Mouse (Mus musculus) lung, embryonic 16.5 days (tissue): Measurements from ENCODE around the gene Crybb2. TPM values are rescaled to one million over a fixed set of nuclear protein-coding genes. Genes with fewer than 3 reads are reported as not detected.

Experiments
- ATAC-seq: fragments of 200-750 bp; cut with Nextera tagmentation; 2 replicates; pipeline ENCODE4 v1.8.0; 2017; ENCODE audit warnings: low read depth, mild to moderate bottlenecking, moderate library complexity
- H3K27ac ChIP-seq: fragments of 300-500 bp; sonication (generic); 2 replicates; pipeline ENCODE4 v1.5.1; 2014; ENCODE audit warnings: mild to moderate bottlenecking, control low read depth, low read length
- H3K27me3 ChIP-seq: fragments of 300-500 bp; sonication (generic); 2 replicates; pipeline ENCODE4 v1.6.1; 2014; ENCODE audit warnings: low read depth, low read length, mixed read lengths; ENCODE audit not compliant: control insufficient read depth, insufficient read depth
- H3K36me3 ChIP-seq: fragments of 300-500 bp; sonication (generic); 2 replicates; pipeline ENCODE4 v1.6.1; 2014; ENCODE audit warnings: low read length; ENCODE audit not compliant: control insufficient read depth, insufficient read depth
- H3K4me1 ChIP-seq: fragments of 300-500 bp; sonication (generic); replicated peaks from 2 replicates; pipeline ENCODE4 v1.6.1; 2014; ENCODE audit warnings: low read length, mixed read lengths; ENCODE audit not compliant: control insufficient read depth, insufficient read depth
- H3K4me2 ChIP-seq: fragments of 300-500 bp; sonication (generic); 2 replicates; pipeline ENCODE4 v1.6.1; 2014; ENCODE audit warnings: low read depth, low read length, control low read depth
- H3K4me3 ChIP-seq: fragments of 300-500 bp; sonication (generic); 2 replicates; pipeline ENCODE4 v1.5.1; 2014; ENCODE audit warnings: mild to moderate bottlenecking, low read length, control low read depth
- H3K9ac ChIP-seq: fragments of 300-500 bp; sonication (generic); 2 replicates; pipeline ENCODE4 v1.6.1; 2014; ENCODE audit warnings: low read length, control low read depth
- H3K9me3 ChIP-seq: fragments of 300-500 bp; sonication (generic); 2 replicates; pipeline ENCODE4 v1.6.1; 2016; ENCODE audit warnings: low read length; ENCODE audit not compliant: control insufficient read depth
- WGBS: fragments of 180-500 bp; shearing (Covaris S2); extraction: QIAGEN DNeasy Blood & Tissue Kit; methylation state at CpG from one replicate; pipeline ENCODE4 v1.1.7; 2014; 5-methylcytosine and 5-hydroxymethylcytosine counted together
- polyA plus RNA-seq: library from polyadenylated mRNA; unstranded; fragments of >200 nt; fragmentation: Nextera tagmentation; extraction: Ambion mirVana; gene quantifications from 2 replicates; pipeline ENCODE4 v1.2.1, GENCODE M21; 2015

Crybb2 gene
- polyA plus RNA-seq, 1 experiment from 2014 or later, result not detected

DNA sequence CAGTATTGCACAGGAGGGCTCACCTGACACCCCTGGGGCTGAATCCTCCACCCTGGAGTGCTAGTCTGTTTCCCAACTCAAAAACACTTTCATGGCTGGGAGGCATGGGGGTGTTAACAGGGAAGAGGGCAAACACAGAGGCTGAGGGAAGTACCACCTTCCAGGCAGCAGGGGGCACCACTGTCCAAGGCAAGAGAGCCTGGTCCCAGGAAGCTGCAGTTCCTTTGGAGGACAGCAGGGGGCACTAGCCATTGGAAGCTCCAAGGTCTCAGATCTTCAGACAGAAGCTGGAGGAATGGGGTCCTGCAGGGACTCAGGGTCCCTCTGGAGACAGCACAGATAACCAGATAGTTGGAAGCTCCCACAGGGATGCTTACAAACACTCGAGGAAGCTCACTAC, 29.6 kb upstream of the Crybb2 start:
- 6% methylated on average over 1 of the region's 1 CpGs for WGBS
- Histone ChIP-seq H3K36me3 (peaks cover 3% of the 10 kb centered on the region; the same call in 1 of the 2 replicates), H3K4me3 (no peak overlapping the region), H3K4me2 (no peak overlapping the region), H3K27me3 (no peaks in the 10 kb centered on the region), H3K4me1 (no peaks in the 10 kb centered on the region; the same call in 1 of the 2 replicates), H3K27ac (no peak overlapping the region), H3K9me3 (no peaks in the 10 kb centered on the region), H3K9ac (no peak overlapping the region)
- peak; percentile 29; the same call in 1 of the 2 replicates for ATAC-seq

DNA sequence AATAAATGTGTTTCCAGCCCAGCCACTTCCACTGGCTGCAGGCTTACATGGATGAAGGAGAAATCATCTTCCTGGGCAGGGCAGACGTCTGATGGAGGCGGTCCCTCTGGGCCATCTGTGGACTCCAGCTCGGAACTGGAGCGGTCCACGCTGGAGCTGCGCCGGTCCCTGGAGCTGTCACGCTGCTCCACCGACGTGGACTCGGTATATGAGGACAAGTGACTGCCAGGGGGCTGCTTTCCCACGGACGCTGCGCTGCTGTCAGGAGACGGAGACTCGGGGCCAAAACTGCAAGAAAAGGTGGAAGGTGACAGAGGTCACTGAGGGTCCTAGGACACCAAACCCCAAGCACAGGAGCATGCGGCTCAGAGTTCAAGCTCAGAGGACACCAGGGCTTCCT, 27.6 kb upstream of the Crybb2 start:
- Histone ChIP-seq H3K27ac (no peak overlapping the region), H3K27me3 (no peaks in the 10 kb centered on the region), H3K4me3 (no peak overlapping the region), H3K9me3 (no peaks in the 10 kb centered on the region), H3K4me2 (no peak overlapping the region), H3K9ac (no peak overlapping the region), H3K4me1 (no peaks in the 10 kb centered on the region), H3K36me3 (peaks cover 3% of the 10 kb centered on the region; the same call in 1 of the 2 replicates)
- WGBS, result 89% methylated on average over 17 of the region's 17 CpGs
- no peak for ATAC-seq

DNA sequence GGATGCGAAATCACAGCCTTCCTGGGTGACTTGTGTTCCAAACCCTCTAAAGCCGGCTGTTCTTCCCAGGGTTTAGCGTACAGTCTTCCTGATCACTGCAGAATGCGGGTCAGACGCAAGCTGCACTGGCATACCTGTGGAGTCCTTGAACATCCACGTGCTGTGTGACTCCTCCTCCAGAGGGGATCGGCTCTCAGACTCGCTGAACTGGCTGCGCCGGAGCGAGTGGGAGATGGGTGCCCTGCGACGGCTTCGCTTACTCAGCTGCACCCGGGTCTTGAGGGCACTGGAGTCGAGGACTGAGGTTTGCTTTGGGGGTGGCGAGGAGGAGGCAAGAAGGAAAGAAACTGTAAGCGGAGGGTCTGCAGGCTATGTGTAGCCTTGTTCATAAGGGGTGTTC, 25.5 kb upstream of the Crybb2 start:
- Histone ChIP-seq H3K4me3 (no peak overlapping the region), H3K4me2 (no peak overlapping the region), H3K27me3 (no peaks in the 10 kb centered on the region), H3K27ac (no peak overlapping the region), H3K4me1 (no peaks in the 10 kb centered on the region), H3K9me3 (no peaks in the 10 kb centered on the region), H3K9ac (no peak overlapping the region), H3K36me3 (peaks cover 6% of the 10 kb centered on the region)
- 65% methylated on average over 18 of the region's 18 CpGs for WGBS
- ATAC-seq, result peak; percentile 65

DNA sequence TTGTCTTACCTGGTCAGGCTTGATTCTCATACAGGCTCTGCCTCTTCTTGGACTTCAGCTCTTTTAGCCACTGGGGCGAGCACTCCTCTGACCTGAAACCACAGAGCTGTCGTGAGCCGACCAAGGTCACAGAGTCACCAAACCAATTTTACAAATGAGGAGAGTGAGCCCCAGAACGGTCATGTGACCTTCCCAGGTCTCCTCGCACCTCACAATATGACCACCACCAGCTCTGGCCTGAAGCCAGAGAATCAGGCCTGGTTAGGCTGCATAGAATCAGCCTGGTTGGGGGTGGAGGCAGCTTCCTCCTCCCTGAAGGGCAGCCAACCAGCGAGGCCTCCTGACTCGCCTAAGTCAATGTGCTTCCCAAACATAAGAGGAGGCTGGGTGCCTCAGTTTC, 22.5 kb upstream of the Crybb2 start:
- 70% methylated on average over 7 of the region's 7 CpGs for WGBS
- no peak for ATAC-seq

DNA sequence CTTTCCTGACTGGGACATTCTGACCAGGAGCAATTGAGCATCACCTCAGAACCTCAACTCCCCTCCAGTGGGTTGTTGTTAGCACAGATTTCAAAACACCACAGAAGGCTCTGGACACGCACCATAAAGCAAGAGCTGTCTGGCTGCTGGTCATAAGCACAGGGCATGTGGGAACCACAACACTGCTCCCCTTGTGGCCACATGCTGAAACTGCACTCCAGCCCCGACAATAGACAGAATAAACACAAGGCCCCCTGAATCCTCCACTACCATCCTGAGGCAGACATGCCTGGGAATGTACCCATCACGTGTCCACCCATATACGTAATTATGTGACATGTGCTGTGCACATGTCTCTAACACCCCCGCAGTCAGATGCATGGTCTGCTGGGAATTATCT, 21.2 kb upstream of the Crybb2 start:
- WGBS, result 55% methylated on average over 5 of the region's 5 CpGs
- Histone ChIP-seq H3K36me3 (peaks cover 6% of the 10 kb centered on the region; the same call in 1 of the 2 replicates), H3K9me3 (no peaks in the 10 kb centered on the region), H3K9ac (no peak overlapping the region), H3K4me2 (no peak overlapping the region), H3K27me3 (no peaks in the 10 kb centered on the region), H3K4me3 (no peak overlapping the region), H3K4me1 (no peaks in the 10 kb centered on the region), H3K27ac (no peak overlapping the region)
- ATAC-seq, result no peak

More for the DNA sequence above, 22.5 kb upstream of the Crybb2 start:
- Histone ChIP-seq H3K4me1 (no peaks in the 10 kb centered on the region), H3K36me3 (peaks cover 8% of the 10 kb centered on the region), H3K9ac (no peak overlapping the region), H3K4me2 (no peak overlapping the region), H3K9me3 (no peaks in the 10 kb centered on the region), H3K27me3 (no peaks in the 10 kb centered on the region), H3K27ac (no peak overlapping the region), H3K4me3 (no peak overlapping the region)

DNA sequence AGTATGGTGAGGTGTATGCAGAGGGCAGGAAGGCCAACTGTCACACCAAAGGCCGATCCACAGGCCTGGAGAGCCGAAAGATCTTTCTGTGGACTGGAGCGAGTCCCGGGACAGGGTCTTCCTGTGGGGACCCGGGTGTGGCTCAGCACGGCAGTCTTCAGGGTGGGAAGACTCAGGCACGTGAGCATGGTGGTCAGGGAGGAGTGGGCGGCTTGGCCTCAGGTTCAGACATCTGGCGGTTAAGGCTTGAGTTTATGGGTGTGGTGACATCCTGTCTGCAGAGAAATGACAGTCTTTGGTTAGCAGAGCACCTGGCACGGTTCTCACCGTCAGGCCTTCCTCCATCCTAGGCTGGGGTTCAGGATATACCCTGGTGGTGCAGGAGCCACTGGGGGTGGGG, 20.8 kb upstream of the Crybb2 start:
- Histone ChIP-seq H3K27ac (no peak overlapping the region), H3K27me3 (no peaks in the 10 kb centered on the region), H3K4me1 (no peaks in the 10 kb centered on the region), H3K9ac (no peak overlapping the region), H3K4me3 (no peak overlapping the region), H3K36me3 (peaks cover 6% of the 10 kb centered on the region; the same call in 1 of the 2 replicates), H3K9me3 (no peaks in the 10 kb centered on the region), H3K4me2 (no peak overlapping the region)
- no peak for ATAC-seq
- WGBS, result 83% methylated on average over 11 of the region's 11 CpGs

DNA sequence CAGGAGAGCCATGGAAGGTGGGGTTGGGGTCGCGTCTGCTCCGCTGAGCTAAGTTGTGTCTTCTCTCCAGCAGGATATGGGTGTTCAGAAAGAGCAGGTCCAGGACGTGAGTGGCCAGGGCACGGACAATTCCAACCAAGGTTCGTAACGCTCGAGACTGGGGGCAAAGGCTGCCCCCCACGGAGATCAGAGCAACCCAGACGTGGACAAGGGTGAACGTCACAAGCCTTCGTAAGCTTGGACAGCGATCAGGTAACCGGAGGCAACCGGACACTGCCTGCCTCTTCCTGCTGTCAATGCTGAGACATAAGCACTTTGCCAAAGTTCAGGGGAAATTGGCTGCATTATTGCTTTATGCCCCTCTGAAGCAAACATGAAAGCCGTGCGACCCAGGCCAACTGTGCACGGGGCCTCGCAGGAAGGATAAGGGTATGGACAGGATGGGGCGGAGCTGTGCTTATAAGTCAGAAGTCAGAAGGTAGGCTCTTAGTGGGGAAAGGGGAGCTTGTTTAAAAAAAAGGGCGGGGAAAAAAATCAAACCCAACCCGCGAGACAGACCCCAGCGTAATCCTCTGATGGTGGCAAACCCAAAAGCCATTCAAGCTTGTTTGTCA, 20.3 kb upstream of the Crybb2 start:
- no peak for ATAC-seq
- H3K9me3 ChIP-seq, result no peaks in the 10 kb centered on the region
- no peak overlapping the region for H3K27ac ChIP-seq
- H3K4me2 ChIP-seq, result no peak overlapping the region
- no peak overlapping the region for H3K9ac ChIP-seq
- 83% methylated on average over 24 of the region's 24 CpGs for WGBS
- no peaks in the 10 kb centered on the region for H3K4me1 ChIP-seq
- H3K36me3 ChIP-seq, result peaks cover 6% of the 10 kb centered on the region; the same call in 1 of the 2 replicates
- H3K27me3 ChIP-seq, result no peaks in the 10 kb centered on the region
- H3K4me3 ChIP-seq, result no peak overlapping the region

DNA sequence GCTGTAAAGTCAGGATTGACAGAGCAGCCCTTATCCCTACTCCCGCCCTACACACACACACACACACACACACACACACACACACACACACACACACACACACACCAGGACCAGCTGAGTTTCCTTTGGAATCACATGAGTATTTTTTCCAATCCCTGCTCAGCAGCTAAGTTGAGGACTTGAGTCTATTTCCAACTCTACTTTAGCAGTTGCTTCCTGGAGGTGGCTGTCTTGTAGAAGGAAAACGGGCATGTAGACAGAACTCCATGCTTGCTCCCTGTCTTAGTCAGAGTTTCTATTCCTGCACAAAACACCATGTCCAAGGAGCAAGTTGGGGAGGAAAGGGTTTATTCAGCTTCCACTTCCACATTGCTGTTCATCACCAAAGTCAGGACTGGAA, 17.5 kb upstream of the Crybb2 start:
- WGBS, result 66% methylated on average over 2 of the region's 2 CpGs

DNA sequence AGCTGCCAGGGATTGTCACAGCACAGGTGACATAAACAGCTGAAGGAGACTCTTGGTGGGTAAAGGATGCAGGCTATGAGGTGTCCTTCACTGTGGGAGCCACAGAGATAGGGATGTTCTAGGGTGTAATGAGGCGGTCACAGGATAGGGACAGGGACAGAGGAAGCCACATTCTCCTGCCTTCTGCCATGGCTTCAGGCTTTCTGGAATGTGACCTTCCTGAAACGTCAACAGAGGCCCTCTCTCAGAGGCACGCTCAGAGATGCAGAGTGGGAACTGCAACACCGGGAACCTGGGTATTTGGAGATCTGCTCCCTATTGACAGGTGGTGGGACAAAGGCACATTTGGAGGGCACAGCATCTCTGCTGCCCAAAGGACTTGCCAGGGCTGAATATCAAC, 17.1 kb upstream of the Crybb2 start:
- H3K9me3 ChIP-seq, result peaks cover 3% of the 10 kb centered on the region
- no peak overlapping the region for H3K4me3 ChIP-seq

More for the DNA sequence above, 17.5 kb upstream of the Crybb2 start:
- H3K27ac ChIP-seq, result no peak overlapping the region
- ATAC-seq, result no peak
- H3K36me3 ChIP-seq, result peaks cover 6% of the 10 kb centered on the region; the same call in 1 of the 2 replicates
- no peaks in the 10 kb centered on the region for H3K27me3 ChIP-seq
- H3K4me3 ChIP-seq, result no peak overlapping the region
- no peak overlapping the region for H3K4me2 ChIP-seq
- H3K9ac ChIP-seq, result no peak overlapping the region
- H3K4me1 ChIP-seq, result no peaks in the 10 kb centered on the region
- H3K9me3 ChIP-seq, result peaks cover 3% of the 10 kb centered on the region

More for the DNA sequence above, 17.1 kb upstream of the Crybb2 start:
- Histone ChIP-seq H3K27me3 (no peaks in the 10 kb centered on the region), H3K27ac (no peak overlapping the region), H3K36me3 (peaks cover 6% of the 10 kb centered on the region; the same call in 1 of the 2 replicates), H3K4me2 (no peak overlapping the region), H3K9ac (no peak overlapping the region), H3K4me1 (no peaks in the 10 kb centered on the region)
- no peak for ATAC-seq
- WGBS, result 40% methylated on average over 4 of the region's 4 CpGs
